Mouse (Mus musculus) left cerebral cortex, postnatal 14 days (tissue): ENCODE data around the gene Limd1. TPM values are rescaled to one million over a fixed set of nuclear protein-coding genes. Genes with fewer than 3 reads are reported as not detected.
"Not testable (repeated sequence)": the region's sequence is repeated elsewhere in the genome, so short reads cannot be mapped to it uniquely, and the experiment has no call there.

Experiments
- DNase-seq, 2 experiments: peaks; one replicate each; pipeline ENCODE4 v3.0.0; 2021 to 2022; ENCODE audit warnings: low spot score in 2 of 2, mixed read lengths in 1 of 2
- intact Hi-C: fragments of 180-260 bp; cut with DNase I; formaldehyde crosslinking; loops from one replicate; pipeline ENCODE4 v1.15.1; 2025
- long read RNA-seq, 2 experiments: library from polyadenylated mRNA; stranded (forward); transcript quantifications; one replicate each; pipeline ENCODE4 v2.0.0; 2021
- total RNA-seq, 2 experiments: library from RNA; stranded (reverse); gene quantifications; 2 replicates each; pipeline ENCODE4 v1.2.3; 2021

The Limd1 gene
- total RNA-seq, result 1 to 10 TPM; 8.1 to 8.9 TPM
- long read RNA-seq, experiment 1, full-length matches to known transcripts, result 7 of 13 reads
- long read RNA-seq, experiment 1, partial matches to known transcripts, result 4 of 13 reads
- long read RNA-seq, experiment 1, other reads (novel, unspliced or antisense), result 2 of 13 reads
- long read RNA-seq, experiment 2, full-length matches to known transcripts, result 6 of 10 reads
- long read RNA-seq, experiment 2, partial matches to known transcripts, result 0 of 10 reads
- long read RNA-seq, experiment 2, other reads (novel, unspliced or antisense), result 4 of 10 reads

DNA sequence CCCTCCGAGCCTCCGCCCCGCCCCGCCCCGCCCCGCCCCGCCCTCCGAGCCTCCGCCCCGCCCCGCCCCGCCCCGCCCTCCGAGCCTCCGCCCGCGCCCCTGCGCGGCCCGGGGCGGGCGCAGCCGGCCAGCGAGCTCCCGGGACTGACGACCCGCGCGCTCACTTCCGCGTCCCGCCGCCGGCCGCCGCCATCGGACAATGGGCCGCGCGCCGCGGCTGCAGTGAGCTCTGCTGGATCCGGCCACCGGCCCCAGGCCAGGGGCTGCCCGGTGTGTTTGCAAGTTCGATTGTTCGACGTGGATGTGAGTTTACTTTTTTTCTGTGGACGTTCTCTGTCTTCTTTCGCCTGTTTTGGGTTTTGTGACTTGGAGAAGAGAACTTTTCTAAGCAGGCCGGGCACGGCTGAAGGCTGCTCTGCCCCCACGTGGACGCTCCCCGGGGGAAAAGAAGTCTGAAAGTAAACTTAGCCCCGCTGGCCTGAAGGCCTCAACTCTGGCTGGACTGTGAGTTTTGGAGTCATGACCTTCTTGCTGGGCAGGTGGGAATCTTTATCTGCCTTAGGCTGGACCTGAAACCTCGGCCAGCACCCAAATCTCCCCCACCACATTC lies at the start of gene Limd1:
Gene Limd1 (plus strand): TSS at position 121 of the 610 bp plus-strand sequence.
- intact Hi-C loops, result no loop called here
- peak in 1 of 2 experiments; percentile 40 for DNase-seq

DNA sequence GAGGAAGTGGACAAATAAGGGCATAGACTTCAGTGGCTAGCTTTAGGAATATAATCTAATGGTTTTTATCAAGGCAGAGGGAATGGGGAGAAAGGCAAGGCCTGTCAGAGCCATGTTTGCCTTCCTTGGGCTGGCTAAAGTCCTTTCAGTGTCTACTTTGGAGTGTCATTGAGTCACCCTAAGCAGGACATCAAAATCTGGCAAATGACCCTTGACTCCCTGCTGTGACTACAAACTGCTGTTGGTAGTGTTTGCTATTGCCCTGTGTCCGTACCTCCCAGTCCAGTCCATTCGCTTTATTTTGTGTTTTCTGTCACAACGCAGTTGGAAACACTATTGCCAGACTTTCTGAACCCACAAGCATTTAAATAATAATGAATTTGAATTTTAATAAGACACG lies 48.6 kb upstream of the Limd1 start:
- intact Hi-C loops, result no loop called here
- DNase-seq, result no peak

DNA sequence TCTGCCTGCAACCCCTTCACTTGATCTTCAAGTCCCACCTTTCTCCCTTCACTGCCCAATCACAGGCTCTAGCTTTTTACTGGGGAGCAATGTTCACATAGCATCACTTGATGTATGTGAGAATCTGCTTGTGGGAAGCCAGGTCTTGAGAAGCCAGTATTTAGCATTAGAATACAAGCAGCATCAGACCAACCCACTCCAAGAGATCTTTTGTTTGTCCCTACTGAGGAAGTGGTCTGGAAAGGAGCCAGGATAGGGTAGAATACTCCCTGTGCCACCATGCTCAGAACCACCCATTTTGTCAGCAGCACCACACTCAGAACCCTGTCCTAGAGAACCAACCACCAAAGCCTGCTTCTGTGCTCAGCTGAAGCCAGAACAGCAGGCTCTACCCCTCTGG lies 47.5 kb upstream of the Limd1 start:
- intact Hi-C loops, result no loop called here
- peak in 1 of 2 experiments; percentile 19 for DNase-seq

DNA sequence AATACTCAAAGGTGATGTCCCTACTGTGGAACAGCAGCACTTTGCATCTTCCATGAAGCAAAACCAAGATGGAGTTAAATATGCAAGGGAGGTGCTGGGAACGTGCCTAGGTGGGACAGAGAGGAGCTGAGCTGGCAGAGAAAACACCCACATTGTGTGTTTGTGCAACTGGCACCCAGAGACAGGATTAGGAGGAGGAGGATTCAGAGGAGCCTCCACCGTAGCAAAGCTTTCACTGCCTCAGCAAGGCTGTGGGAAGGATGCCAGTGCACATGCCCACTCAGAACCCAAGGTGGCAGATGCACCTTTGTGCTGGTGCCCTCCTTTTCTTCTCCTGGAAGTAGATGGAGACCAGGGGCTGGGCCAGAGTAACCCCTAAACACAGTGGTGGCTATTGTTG lies 40.3 kb upstream of the Limd1 start:
- intact Hi-C loops, result loop anchor here (2.0 to 5.0 kb wide), 2 partner anchors 51 to 177 kb away; partner anchors contain the start of gene Tmem158
- peak; percentile 34 to 48 for DNase-seq

DNA sequence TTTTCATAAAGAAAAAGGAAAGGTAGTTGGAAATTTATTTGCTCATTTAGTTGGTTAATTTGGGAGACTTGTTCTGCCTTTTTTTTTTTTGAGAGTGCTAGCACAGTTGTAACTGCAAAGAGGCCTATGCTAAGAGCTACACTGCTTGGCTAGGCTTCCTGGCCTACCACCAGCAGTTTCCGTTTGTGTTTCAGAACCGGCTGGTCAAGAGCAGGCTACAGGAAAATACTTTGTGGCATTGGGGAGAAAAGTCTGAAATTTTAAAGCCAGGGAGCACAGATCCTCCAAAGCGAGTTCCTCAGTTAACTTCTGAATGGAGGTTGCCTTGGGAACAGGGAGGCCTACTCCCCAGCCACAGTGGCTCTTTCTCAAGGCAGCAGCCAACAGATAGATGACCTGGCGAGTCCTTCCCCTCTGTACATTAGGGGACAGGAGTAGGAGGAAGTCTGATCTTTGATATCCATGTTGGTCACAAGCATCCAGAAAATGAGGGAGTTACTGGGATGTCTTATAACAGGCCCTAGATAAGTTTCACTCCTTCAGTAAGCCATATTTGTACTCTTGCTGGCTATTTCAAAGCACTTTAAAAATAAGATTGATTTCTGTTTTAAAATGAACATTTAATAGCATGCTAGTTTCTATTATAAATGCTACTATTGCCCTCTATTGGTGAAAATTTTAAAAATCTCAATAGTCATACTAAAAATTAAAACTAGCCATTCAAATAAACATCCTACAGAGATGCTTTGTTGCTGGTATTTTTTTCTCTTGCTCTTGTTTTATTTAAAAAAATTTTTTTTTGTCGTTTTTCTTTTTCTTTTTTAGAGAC lies 38.1 kb upstream of the Limd1 start:
- intact Hi-C loops, result loop anchor here (5.0 kb wide), 1 partner anchor 283 kb away; no protein-coding TSS in a partner anchor
- DNase-seq, result peak in 1 of 2 experiments; percentile 22

DNA sequence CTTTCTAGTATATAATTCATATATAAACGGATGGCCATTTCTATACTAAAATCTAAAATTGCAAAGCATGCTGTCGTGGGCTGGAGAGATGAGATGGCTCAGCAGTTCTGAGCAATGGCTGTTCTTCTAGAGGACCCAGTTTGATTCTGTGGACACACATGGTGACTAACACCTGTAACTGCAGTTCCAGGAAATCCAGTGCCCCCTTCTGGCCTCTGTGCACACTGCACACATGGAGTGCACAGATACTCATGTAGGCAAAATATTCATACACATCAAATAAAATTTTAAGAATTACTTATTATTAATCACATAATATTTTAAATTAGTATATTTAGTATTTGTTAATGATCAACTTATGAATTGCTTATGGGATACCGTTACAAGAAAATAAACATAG lies 31.4 kb upstream of the Limd1 start:
- intact Hi-C loops, result not testable (repeated sequence)
- peak in 1 of 2 experiments; percentile 52 for DNase-seq

DNA sequence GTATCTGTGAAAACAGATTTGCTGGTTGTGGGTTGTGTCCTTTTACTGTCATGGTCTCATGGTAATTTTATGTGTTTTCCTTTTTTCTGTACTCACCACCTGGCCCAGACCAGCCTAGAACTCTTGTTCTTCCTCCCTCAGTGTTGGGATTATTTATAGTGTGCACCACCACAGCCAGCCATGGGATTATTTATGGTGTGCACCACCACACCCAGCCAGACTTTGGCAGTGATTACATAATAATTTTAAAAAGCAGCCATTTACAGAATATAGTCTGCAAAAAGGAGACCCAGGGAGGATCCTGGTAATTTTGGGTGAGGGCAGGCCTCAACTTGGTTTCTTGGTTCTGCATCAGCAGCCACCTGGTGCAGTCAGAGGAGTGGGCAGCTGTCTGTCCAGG lies 29.9 kb upstream of the Limd1 start:
- DNase-seq, result no peak
- intact Hi-C loops, result no loop called here

DNA sequence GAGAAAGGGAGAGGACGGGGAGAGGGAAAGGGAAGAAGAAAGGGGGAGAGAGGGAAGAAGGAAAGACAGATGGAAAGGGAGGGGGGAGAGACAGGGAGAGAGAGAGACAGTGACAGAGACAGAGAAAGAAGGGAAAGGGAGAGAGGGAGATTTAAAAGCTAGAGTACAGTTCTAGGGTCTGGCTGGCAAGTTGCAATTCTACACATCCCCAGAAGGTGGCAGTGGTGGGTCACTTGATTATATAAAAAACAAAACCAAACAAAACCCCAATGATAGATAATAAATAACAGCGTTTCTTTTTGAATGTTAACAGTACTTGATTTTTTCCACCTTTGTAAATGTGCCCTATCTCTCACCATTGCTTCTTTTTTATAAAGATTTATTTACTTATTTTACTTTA lies 28.3 kb upstream of the Limd1 start:
- peak; percentile 46 to 64 for DNase-seq
- intact Hi-C loops, result loop anchor here (1.0 to 5.0 kb wide), 2 partner anchors 54 to 77 kb away; partner anchors contain the start of gene Sacm1l

DNA sequence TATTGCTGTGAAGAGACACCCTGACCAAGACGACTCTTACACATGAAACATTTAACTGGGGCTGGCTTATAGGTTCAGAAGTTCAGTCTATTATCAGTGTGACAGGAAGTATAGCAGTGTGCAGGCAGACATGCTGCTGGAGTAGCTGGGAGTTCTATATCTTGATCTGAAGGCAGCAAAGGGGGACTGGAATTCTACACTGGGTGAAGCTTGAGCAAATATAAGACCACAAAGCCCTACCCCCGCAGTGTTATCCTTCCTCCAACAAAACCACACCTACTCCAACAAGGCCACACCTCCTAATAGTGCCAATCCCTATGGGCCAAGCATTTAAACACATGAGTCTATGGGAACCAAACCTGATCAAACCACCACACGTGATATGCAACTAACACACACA lies 26.7 kb upstream of the Limd1 start:
- no peak for DNase-seq
- intact Hi-C loops, result loop anchor here (5.0 kb wide), 1 partner anchor 76 kb away; the partner anchor contains the start of gene Sacm1l

DNA sequence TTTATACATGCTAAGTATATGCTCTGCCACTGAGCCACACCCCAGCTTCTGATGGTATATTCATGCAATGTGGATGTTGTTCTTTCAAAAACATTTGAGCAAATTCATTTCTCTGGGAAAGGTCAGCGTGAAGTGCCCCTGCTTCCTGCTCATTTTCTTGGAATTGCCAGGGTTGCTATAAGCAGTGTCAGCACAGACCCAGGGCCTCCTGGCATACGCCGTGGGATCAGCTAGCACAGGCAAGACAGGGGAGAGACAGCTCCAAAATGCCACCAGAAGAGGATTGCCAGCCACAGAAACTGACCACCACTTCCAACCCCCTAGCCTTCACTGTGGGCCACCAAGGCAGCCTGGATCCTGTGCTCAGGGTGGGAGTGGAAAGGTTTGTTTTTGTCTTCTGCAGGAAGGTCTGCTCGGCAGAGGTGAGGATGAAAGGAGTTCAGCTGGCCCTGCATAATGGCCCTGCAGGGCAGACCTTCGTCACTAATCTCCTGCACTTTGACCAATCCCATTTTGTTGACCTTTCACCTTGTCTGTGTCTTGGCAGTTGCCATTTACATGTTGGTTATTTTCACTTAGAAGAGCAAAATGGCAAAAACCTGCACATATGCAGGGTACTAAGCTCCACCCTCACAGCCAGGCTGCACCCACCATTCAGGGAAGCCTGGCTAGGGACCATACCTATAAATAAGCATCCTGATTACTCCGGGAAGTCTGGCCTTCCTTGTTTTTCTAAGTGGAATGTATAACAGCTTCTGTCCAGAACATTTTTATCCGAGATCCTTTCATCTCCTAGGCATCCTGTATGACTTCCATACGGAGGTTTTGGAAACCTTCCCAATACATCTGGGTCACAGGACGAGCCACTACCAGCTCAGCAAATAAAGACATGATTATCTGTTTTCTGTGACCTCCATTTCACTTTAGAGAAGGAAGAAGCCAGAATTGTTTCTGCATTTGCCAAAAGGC lies 21.6 kb upstream of the Limd1 start:
- no peak for DNase-seq
- intact Hi-C loops, result no loop called here

DNA sequence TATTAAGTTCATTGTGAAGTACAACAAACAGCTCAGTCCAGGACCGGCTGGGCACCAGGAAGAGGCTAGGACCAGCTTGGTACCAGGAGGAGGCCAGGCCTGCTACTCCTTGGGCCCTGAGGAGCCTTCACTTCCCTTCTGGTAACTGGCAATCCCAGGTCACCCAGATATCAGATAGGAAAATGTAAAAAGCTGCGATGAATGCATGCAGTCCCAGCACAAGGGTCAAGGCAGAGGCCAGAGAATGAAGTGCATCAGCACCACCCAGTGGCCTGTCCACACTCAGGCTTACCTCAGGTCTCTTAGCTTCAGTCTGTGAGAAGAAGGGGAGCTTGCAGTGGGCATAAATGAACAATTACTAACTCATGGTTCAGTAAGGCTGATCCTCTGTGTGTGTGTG lies 20.9 kb upstream of the Limd1 start:
- DNase-seq, result no peak
- intact Hi-C loops, result no loop called here

DNA sequence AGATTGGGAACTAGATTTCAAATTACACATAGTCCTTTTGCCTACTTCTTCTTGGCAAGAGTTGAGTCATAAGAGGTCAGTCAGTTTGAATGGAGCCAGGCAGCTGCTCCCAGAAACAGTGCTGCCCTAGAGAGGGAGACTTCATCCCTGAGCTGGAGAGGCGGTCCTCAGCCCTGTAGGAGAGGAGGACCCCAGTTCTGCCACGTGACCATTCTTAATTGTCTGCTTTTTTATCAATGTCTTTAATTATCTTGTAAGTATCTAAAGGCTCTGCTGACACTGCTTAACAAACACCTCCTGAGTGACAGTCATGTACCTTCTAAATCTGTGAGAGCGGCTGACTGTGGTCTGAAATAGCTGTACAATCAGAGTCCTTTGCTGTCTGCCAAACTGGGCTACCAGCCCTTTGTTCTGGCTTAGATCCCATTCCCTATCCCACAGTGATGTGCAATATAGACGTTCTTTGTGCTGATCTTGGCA lies 11.3 kb upstream of the Limd1 start:
- DNase-seq, result peak; percentile 31 to 68
- intact Hi-C loops, result no loop called here

DNA sequence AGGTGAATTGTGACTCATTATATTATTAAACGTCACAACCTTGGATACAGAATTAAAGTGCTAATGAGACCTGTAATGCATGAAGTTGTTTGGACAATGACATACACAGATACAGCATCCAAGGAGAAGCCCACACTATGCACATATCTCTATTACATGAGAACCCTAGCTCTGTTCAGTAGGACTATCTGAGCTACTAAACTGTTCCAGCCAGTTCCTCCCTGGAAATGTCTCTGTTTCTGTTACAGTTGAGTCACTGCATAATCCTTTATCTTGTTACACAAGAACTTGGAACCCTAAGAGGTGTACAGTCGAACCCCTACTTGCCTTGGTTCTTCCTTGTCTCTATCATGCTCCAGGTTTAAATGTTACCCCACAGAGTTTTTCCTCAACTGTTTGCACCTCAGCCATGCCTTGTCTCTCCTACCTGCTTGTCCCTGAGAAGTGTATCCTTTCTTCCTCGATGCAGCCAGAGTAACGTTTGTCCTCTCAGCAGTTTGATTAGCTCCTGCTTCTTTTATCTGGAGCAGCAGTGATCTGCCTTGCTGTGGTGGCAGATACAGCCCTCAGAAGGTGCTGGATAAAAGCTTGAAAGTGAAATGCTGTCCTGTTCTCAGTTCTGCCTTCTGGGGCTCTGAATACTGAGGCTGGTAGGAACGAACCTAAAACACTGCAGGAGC lies 10.0 kb upstream of the Limd1 start:
- intact Hi-C loops, result no loop called here
- DNase-seq, result no peak

DNA sequence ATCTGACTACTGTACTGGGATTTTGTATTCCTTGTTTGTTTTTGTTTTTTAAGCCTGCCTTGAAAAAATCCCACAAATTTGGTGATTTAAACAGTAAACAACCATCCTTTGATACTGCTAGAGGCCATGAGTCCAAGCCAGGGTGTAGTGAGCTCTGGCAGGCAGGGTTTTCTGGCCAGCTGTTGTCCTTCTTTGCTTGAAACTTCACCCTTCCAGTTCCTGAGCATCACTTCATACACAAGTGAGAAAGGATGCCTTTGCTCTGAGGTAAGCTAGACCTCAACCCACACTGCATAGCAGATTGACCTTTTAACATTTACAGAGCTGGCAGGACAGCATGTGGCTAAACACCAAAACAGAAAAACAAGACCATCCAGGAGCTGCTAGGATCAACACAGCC lies 9.4 kb upstream of the Limd1 start:
- no peak for DNase-seq
- intact Hi-C loops, result no loop called here

DNA sequence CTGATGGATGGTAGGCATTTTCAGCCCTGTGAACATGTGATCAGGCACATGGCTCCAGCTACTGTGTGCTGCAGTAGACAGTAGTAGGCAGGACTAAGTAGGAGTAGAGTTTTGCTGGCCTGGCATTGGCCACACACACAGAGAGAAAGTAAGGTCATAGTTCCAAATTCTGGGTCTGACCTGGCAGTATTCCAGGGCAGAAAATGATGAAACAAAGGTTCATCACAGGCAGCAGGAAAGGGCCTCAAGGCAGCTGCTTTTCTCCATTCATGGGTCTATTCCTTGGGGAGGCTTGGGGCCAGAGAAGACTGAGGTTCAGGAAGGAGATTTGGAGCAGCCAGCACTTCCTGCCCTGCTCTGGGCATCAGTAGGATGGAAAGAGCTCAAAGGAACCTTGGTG lies 5.1 kb upstream of the Limd1 start:
- no peak for DNase-seq
- intact Hi-C loops, result no loop called here

DNA sequence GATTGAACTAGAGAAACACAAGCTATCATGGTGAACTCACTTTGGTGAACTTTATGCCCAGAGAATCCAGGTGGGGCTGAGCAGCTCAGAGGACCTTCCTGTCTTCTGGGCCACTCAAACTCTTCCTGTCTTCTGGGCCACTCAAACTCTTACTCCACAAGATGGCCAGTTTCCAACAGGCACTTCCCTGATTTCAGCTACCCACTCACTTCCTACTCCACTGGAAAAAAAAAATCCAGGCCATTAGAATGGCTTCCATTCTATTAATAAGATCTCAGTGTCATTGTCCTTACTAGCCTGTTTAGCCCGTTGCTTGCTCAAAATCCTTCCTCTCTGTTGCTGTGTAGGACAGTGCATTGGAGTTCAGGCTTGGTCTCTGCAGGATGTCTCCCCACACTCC lies 2.9 kb upstream of the Limd1 start:
- intact Hi-C loops, result no loop called here
- DNase-seq, result no peak

DNA sequence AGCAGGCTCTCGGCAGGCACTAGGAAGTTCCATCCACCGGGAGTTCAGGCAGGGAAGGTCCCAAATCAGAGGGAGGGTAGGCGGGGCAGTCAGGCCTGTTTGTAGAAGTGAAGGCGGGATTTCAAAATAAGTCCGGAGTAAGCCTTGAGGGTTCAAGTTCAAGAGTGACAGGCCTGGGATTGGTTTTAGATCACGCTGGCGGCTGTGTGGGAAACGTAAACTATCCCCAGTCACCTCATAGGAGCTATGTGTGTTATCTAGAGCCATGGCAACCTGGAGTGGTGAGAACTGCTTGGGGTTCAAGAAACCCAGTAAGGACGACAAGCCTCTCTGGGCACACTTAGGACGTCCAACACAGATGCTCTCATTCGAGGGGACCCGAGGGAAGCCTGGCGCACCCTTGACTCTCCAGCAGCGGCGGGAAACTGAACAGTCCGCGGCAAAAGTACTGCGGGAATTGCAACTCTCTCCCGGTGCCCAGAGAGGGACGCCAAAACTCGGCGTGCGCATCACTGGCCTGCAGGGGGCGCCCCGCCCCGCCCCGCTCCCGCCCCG lies 398 bp upstream of the Limd1 start:
- peak in 1 of 2 experiments; percentile 34 for DNase-seq
- intact Hi-C loops, result no loop called here

DNA sequence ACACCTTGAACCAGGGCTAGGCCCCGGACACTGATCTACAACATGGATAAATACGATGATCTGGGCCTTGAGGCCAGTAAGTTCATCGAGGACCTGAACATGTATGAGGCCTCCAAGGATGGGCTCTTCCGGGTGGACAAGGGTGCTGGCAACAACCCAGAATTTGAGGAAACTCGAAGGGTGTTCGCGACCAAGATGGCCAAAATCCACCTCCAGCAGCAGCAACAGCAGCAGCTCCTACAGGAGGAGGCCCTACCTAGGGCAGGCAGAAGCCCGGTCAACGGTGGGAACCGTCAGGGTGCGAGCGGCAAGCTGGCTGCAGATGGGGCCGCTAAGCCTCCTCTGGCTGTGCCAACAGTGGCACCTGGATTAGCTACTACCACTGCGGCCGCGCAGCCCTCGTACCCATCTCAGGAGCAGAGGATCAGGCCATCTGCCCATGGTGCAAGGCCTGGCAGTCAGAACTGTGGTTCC lies 727 bp downstream of the Limd1 start:
- intact Hi-C loops, result no loop called here
- DNase-seq, result no peak
